Mouse (Mus musculus) kidney, embryonic 15.5 days (tissue): ENCODE measurements at regions not wholly inside any gene's neighbourhood (a gene's known extent, or its start where the extent isn't known, plus 50 kb on each side); places are given as distances from the start of the nearest gene placed in this dataset.
A peak's percentile ranks its signal among the peaks of the same experiment; 100 is the strongest.

Source experiments
- ATAC-seq: fragments of 200-750 bp; cut with Nextera tagmentation; replicated peaks from 2 replicates; pipeline ENCODE4 v1.8.0; 2017; ENCODE audit warnings: moderate TSS enrichment; ENCODE audit not compliant: low FRiP score
- H3K27ac ChIP-seq: fragments of 300-500 bp; sonication (generic); 2 replicates; pipeline ENCODE4 v1.5.1; 2015; ENCODE audit warnings: mild to moderate bottlenecking, inconsistent platforms
- H3K27me3 ChIP-seq: fragments of 300-500 bp; sonication (generic); 2 replicates; pipeline ENCODE4 v1.6.1; 2015; ENCODE audit warnings: inconsistent platforms
- H3K36me3 ChIP-seq: fragments of 300-500 bp; sonication (generic); 2 replicates; pipeline ENCODE4 v1.6.1; 2015; ENCODE audit warnings: inconsistent platforms
- H3K4me1 ChIP-seq: fragments of 300-500 bp; sonication (generic); 2 replicates; pipeline ENCODE4 v1.6.1; 2015; ENCODE audit warnings: inconsistent platforms
- H3K4me2 ChIP-seq: fragments of 300-500 bp; sonication (generic); 2 replicates; pipeline ENCODE4 v1.6.1; 2015; ENCODE audit warnings: moderate library complexity, mild to moderate bottlenecking, inconsistent platforms
- H3K4me3 ChIP-seq: fragments of 300-500 bp; sonication (generic); replicated peaks from 2 replicates; pipeline ENCODE4 v1.5.1; 2015; ENCODE audit warnings: mild to moderate bottlenecking, inconsistent platforms
- H3K9ac ChIP-seq: fragments of 300-500 bp; sonication (generic); 2 replicates; pipeline ENCODE4 v1.6.1; 2015; ENCODE audit warnings: mild to moderate bottlenecking, inconsistent platforms
- H3K9me3 ChIP-seq: fragments of 300-500 bp; sonication (generic); replicated peaks from 2 replicates; pipeline ENCODE4 v1.6.1; 2016; ENCODE audit warnings: inconsistent platforms
- WGBS: fragments of 180-500 bp; shearing (Covaris S2); methylation state at CpG from one replicate; pipeline ENCODE4 v1.1.7; 2015; ENCODE audit warnings: mixed read lengths; 5-methylcytosine and 5-hydroxymethylcytosine counted together

GRCm38 (mm10) chr14:105950924-105951323, 54.3 kb upstream of the Spry2 start:
- no peak overlapping the region for H3K4me2 ChIP-seq
- 95% methylated on average over 3 of the region's 3 CpGs for WGBS

DNA sequence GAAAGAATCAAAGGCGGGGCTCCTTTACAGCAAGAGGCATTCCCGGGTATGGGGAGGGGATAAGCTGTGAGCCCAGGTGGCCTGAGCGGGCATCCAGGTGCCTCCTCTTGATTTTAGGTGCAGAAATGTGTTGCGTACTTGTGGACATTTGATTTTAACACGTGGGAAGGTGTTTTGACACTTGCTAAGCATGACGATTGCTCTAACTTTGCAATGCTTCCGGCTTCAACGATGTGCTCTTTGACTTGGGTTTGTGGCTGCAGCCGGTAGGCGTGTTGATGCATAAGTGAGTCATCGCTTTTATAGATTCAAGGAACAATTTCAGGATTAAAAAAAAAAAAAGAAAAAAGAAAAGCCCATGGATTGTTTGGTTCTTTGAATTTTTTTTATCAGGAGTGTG, 58.5 kb upstream of the Spry2 start:
- no peaks in the 10 kb centered on the region for H3K4me1 ChIP-seq
- no peak overlapping the region for H3K4me2 ChIP-seq
- no peak for ATAC-seq
- H3K27ac ChIP-seq, result no peak overlapping the region
- H3K9ac ChIP-seq, result no peak overlapping the region
- H3K4me3 ChIP-seq, result no peak overlapping the region
- 91% methylated on average over 11 of the region's 11 CpGs for WGBS
- no peaks in the 10 kb centered on the region for H3K36me3 ChIP-seq
- no peaks in the 10 kb centered on the region for H3K27me3 ChIP-seq
- H3K9me3 ChIP-seq, result no peaks in the 10 kb centered on the region

More at GRCm38 (mm10) chr14:105950924-105951323, 54.3 kb upstream of the Spry2 start:
- Histone ChIP-seq H3K27me3 (no peaks in the 10 kb centered on the region), H3K27ac (no peak overlapping the region), H3K36me3 (no peaks in the 10 kb centered on the region), H3K9me3 (no peaks in the 10 kb centered on the region), H3K9ac (no peak overlapping the region), H3K4me1 (no peaks in the 10 kb centered on the region), H3K4me3 (no peak overlapping the region)
- no peak for ATAC-seq

DNA sequence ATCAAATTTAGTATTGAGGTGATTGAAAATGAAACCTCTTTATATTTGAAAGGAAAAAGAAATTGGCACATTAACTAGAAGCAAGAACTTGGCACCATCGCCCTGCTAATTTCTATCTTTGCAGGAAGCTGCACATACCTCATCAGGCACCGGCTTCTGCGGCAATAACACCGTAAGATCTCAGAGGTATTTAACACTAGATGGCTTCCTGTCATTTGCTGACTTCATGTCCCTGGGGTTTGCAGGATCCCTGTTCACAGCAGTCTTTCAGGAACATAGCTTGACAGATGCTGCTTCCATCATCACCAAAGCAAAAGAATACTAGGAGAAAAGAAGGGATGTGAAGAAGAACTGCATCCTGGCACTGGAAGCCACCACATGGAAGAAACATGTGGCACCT, 60.2 kb upstream of the Spry2 start:
- no peak overlapping the region for H3K4me2 ChIP-seq
- H3K4me1 ChIP-seq, result no peaks in the 10 kb centered on the region
- no peaks in the 10 kb centered on the region for H3K36me3 ChIP-seq
- no peak overlapping the region for H3K9ac ChIP-seq
- no peak overlapping the region for H3K27ac ChIP-seq
- no peaks in the 10 kb centered on the region for H3K9me3 ChIP-seq
- no peak overlapping the region for H3K4me3 ChIP-seq
- no peak for ATAC-seq
- WGBS, result 74% methylated on average over 4 of the region's 4 CpGs
- no peaks in the 10 kb centered on the region for H3K27me3 ChIP-seq

- no peak for ATAC-seq
- WGBS, result 86% methylated on average over 7 of the region's 7 CpGs
- H3K27ac ChIP-seq, result no peak overlapping the region
Observed at GRCm38 (mm10) chr14:105958005-105958404, 61.4 kb upstream of the Spry2 start.

GRCm38 (mm10) chr14:105979544-105980323, 83.1 kb upstream of the Spry2 start:
- Histone ChIP-seq H3K36me3 (no peaks in the 10 kb centered on the region), H3K27ac (peak overlapping the region; percentile 91), H3K4me1 (peaks cover 12% of the 10 kb centered on the region), H3K4me3 (no peak overlapping the region), H3K9ac (no peak overlapping the region), H3K4me2 (peak overlapping the region; percentile 36; the same call in 1 of the 2 replicates), H3K27me3 (no peaks in the 10 kb centered on the region), H3K9me3 (no peaks in the 10 kb centered on the region)
- 41% methylated on average over 15 of the region's 15 CpGs for WGBS
- ATAC-seq, result peak; percentile 94

More at GRCm38 (mm10) chr14:105958005-105958404, 61.4 kb upstream of the Spry2 start:
- no peak overlapping the region for H3K4me3 ChIP-seq
- H3K36me3 ChIP-seq, result no peaks in the 10 kb centered on the region
- H3K9me3 ChIP-seq, result no peaks in the 10 kb centered on the region
- H3K4me1 ChIP-seq, result no peaks in the 10 kb centered on the region
- H3K4me2 ChIP-seq, result no peak overlapping the region
- H3K27me3 ChIP-seq, result no peaks in the 10 kb centered on the region
- no peak overlapping the region for H3K9ac ChIP-seq

- 10% methylated on average over 5 of the region's 5 CpGs for WGBS
- H3K27me3 ChIP-seq, result no peaks in the 10 kb centered on the region
- no peak overlapping the region for H3K4me3 ChIP-seq
- H3K27ac ChIP-seq, result peak overlapping the region; percentile 91
- peak; percentile 37; the same call in 1 of the 2 replicates for ATAC-seq
- H3K9ac ChIP-seq, result no peak overlapping the region
- no peaks in the 10 kb centered on the region for H3K36me3 ChIP-seq
- peaks cover 12% of the 10 kb centered on the region for H3K4me1 ChIP-seq
- H3K9me3 ChIP-seq, result no peaks in the 10 kb centered on the region
- peak overlapping the region; percentile 7; the same call in 1 of the 2 replicates for H3K4me2 ChIP-seq
Observed at GRCm38 (mm10) chr14:105980324-105980680, 83.7 kb upstream of the Spry2 start.

DNA sequence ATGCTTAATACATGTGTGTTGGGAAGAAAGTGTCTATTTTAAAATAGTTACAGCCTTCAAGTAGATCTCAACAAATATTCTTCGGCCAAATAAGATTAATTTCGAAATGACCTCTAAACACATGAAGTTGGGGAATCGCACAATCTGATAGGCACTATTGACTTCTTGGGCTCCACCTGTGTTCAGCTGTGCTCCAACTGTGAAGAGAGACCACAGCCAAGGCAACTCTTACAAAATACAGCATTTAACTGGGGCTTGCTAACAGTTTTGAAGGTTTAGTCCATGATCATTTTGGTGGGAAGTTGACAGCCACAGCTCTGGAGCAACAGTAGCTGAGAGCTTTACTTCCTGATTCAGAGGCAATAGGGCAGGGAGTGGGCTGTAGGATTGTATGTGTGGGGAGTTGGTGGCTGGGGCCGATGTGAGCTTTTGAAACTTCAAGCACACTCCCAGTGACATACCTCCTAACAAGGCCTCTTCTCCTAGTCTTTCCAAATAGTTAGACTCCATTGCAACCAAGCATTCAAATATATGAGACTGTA, 90.8 kb upstream of the Spry2 start:
- Histone ChIP-seq H3K4me3 (no peak overlapping the region), H3K4me1 (no peaks in the 10 kb centered on the region), H3K36me3 (no peaks in the 10 kb centered on the region), H3K9ac (no peak overlapping the region), H3K4me2 (no peak overlapping the region), H3K27ac (no peak overlapping the region), H3K27me3 (no peaks in the 10 kb centered on the region), H3K9me3 (no peaks in the 10 kb centered on the region)
- no peak for ATAC-seq
- WGBS, result 86% methylated on average over 4 of the region's 4 CpGs

GRCm38 (mm10) chr14:105988738-105989137, 92.1 kb upstream of the Spry2 start:
- no peak overlapping the region for H3K27ac ChIP-seq
- ATAC-seq, result no peak

GRCm38 (mm10) chr14:105993124-105993523, 96.5 kb upstream of the Spry2 start:
- Histone ChIP-seq H3K4me3 (no peak overlapping the region), H3K9ac (no peak overlapping the region), H3K9me3 (no peaks in the 10 kb centered on the region), H3K27ac (no peak overlapping the region), H3K27me3 (no peaks in the 10 kb centered on the region), H3K36me3 (no peaks in the 10 kb centered on the region), H3K4me2 (no peak overlapping the region), H3K4me1 (no peaks in the 10 kb centered on the region)
- WGBS, result 60% methylated on average over 3 of the region's 3 CpGs
- ATAC-seq, result no peak

More at GRCm38 (mm10) chr14:105988738-105989137, 92.1 kb upstream of the Spry2 start:
- Histone ChIP-seq H3K4me2 (no peak overlapping the region), H3K4me1 (no peaks in the 10 kb centered on the region), H3K4me3 (no peak overlapping the region), H3K9me3 (no peaks in the 10 kb centered on the region), H3K27me3 (no peaks in the 10 kb centered on the region), H3K9ac (no peak overlapping the region), H3K36me3 (no peaks in the 10 kb centered on the region)

- 56% methylated on average over 6 of the region's 6 CpGs for whole genome bisulfite sequencing
- Histone ChIP-seq H3K9ac (no peak overlapping the region), H3K36me3 (no peaks in the 10 kb centered on the region), H3K4me3 (no peak overlapping the region), H3K27ac (no peak overlapping the region), H3K4me2 (no peak overlapping the region), H3K4me1 (no peaks in the 10 kb centered on the region), H3K27me3 (no peaks in the 10 kb centered on the region), H3K9me3 (no peaks in the 10 kb centered on the region)
- ATAC-seq, result peak; percentile 58; the same call in 1 of the 2 replicates
Observed at GRCm38 (mm10) chr14:105999801-106000200, 103.2 kb upstream of the Spry2 start.

GRCm38 (mm10) chr14:106007769-106008168, 98.2 kb upstream of the Trim52 start:
- Histone ChIP-seq H3K4me3 (no peak overlapping the region), H3K4me1 (0 out of 2 replicates have a peak, but pooled peaks cover 2% of the 10 kb centered on the region), H3K4me2 (no peak overlapping the region), H3K36me3 (no peaks in the 10 kb centered on the region), H3K27ac (no peak overlapping the region), H3K9ac (no peak overlapping the region), H3K27me3 (no peaks in the 10 kb centered on the region), H3K9me3 (no peaks in the 10 kb centered on the region; the same call in 1 of the 2 replicates)
- 63% methylated on average over 2 of the region's 2 CpGs for WGBS
- ATAC-seq, result no peak

- 0 out of 2 replicates have a peak, but pooled peaks cover 2% of the 10 kb centered on the region for H3K4me1 ChIP-seq
- no peaks in the 10 kb centered on the region for H3K27me3 ChIP-seq
- H3K9me3 ChIP-seq, result no peaks in the 10 kb centered on the region; the same call in 1 of the 2 replicates
- 50% methylated on average over 3 of the region's 3 CpGs for WGBS
- peak; percentile 40; the same call in 1 of the 2 replicates for ATAC-seq
- no peaks in the 10 kb centered on the region for H3K36me3 ChIP-seq
- no peak overlapping the region for H3K9ac ChIP-seq
- H3K4me3 ChIP-seq, result no peak overlapping the region
- peak overlapping the region; percentile 61 for H3K27ac ChIP-seq
- no peak overlapping the region for H3K4me2 ChIP-seq
Observed at GRCm38 (mm10) chr14:106008951-106009350, 97.0 kb upstream of the Trim52 start.
